Mouse (Mus musculus) cortical plate, adult 2 months (tissue): ENCODE measurements around the gene Ppfia3.

Experiments
- CTCF ChIP-seq: fragments of 200-500 bp; IDR thresholded peaks from 2 replicates; pipeline ENCODE4 v1.5.1; 2011; ENCODE audit warnings: mild to moderate bottlenecking, control low read depth, low read length; ENCODE audit not compliant: insufficient read depth; ENCODE audit errors: extremely low read depth
- POLR2A ChIP-seq: fragments of 200-500 bp; IDR thresholded peaks from 2 replicates; pipeline ENCODE4 v1.6.1; 2011; ENCODE audit warnings: mild to moderate bottlenecking, low read length, control low read depth; ENCODE audit not compliant: insufficient read depth; ENCODE audit errors: extremely low read depth

- TF ChIP-seq CTCF: no peak
- TF ChIP-seq POLR2A: no peak
Observed at GRCm38 (mm10) chr7:45413113-45413863, 46.5 kb upstream of the Ppfia3 start, which contains the start of gene Ntf5.
